Mouse (Mus musculus) kidney, embryonic 15.5 days (tissue): ENCODE measurements around the gene Ush2a. TPM values are rescaled to one million over a fixed set of nuclear protein-coding genes. Genes with fewer than 3 reads are reported as not detected.

Experiments used
- ATAC-seq: fragments of 200-750 bp; cut with Nextera tagmentation; replicated peaks from 2 replicates; pipeline ENCODE4 v1.8.0; 2017; ENCODE audit warnings: moderate TSS enrichment; ENCODE audit not compliant: low FRiP score
- H3K27ac ChIP-seq: fragments of 300-500 bp; sonication (generic); 2 replicates; pipeline ENCODE4 v1.5.1; 2015; ENCODE audit warnings: mild to moderate bottlenecking, inconsistent platforms
- H3K27me3 ChIP-seq: fragments of 300-500 bp; sonication (generic); 2 replicates; pipeline ENCODE4 v1.6.1; 2015; ENCODE audit warnings: inconsistent platforms
- H3K36me3 ChIP-seq: fragments of 300-500 bp; sonication (generic); 2 replicates; pipeline ENCODE4 v1.6.1; 2015; ENCODE audit warnings: inconsistent platforms
- H3K4me1 ChIP-seq: fragments of 300-500 bp; sonication (generic); 2 replicates; pipeline ENCODE4 v1.6.1; 2015; ENCODE audit warnings: inconsistent platforms
- H3K4me2 ChIP-seq: fragments of 300-500 bp; sonication (generic); 2 replicates; pipeline ENCODE4 v1.6.1; 2015; ENCODE audit warnings: moderate library complexity, mild to moderate bottlenecking, inconsistent platforms
- H3K4me3 ChIP-seq: fragments of 300-500 bp; sonication (generic); replicated peaks from 2 replicates; pipeline ENCODE4 v1.5.1; 2015; ENCODE audit warnings: mild to moderate bottlenecking, inconsistent platforms
- H3K9ac ChIP-seq: fragments of 300-500 bp; sonication (generic); 2 replicates; pipeline ENCODE4 v1.6.1; 2015; ENCODE audit warnings: mild to moderate bottlenecking, inconsistent platforms
- H3K9me3 ChIP-seq: fragments of 300-500 bp; sonication (generic); replicated peaks from 2 replicates; pipeline ENCODE4 v1.6.1; 2016; ENCODE audit warnings: inconsistent platforms
- WGBS: fragments of 180-500 bp; shearing (Covaris S2); methylation state at CpG from one replicate; pipeline ENCODE4 v1.1.7; 2015; ENCODE audit warnings: mixed read lengths; 5-methylcytosine and 5-hydroxymethylcytosine counted together
- polyA plus RNA-seq: library from polyadenylated mRNA; unstranded; fragments of >200 nt; fragmentation: Nextera tagmentation; extraction: Ambion mirVana; gene quantifications from 2 replicates; pipeline ENCODE4 v1.2.1, GENCODE M21; 2015

The Ush2a gene
- polyA plus RNA-seq, 1 experiment from 2014 or later, result 0.01 TPM

GRCm38 (mm10) chr1:188830527-188831407 lies 568.9 kb downstream of the Ush2a start:
- 64% methylated on average over 11 of the region's 11 CpGs for WGBS
- ATAC-seq, result no peak

DNA sequence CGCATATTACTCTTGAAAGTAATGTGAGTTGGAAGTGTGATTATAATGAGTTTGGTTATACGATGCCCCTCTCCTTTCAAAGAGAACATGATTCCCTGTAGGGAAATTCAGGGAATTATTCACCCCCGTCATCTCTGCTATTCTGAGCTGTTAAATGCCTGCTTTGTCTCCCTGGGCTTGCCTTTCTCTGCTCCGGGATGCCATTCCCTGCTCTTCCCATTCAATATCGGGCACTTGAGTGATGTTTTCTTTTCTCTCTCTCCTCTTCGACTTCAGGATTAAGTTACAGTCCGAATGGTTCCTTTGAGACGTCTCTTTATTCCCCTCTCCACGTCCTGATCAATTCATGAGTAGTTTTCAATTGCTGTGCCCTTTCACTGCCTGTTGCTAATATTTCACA lies 572.1 kb downstream of the Ush2a start:
- no peak for ATAC-seq
- 17% methylated on average over 9 of the region's 9 CpGs for WGBS
- no peaks in the 10 kb centered on the region for H3K4me1 ChIP-seq
- H3K27ac ChIP-seq, result no peak overlapping the region
- H3K4me3 ChIP-seq, result no peak overlapping the region
- H3K36me3 ChIP-seq, result no peaks in the 10 kb centered on the region
- no peak overlapping the region for H3K4me2 ChIP-seq
- H3K27me3 ChIP-seq, result no peaks in the 10 kb centered on the region
- H3K9me3 ChIP-seq, result no peaks in the 10 kb centered on the region
- H3K9ac ChIP-seq, result no peak overlapping the region

More at GRCm38 (mm10) chr1:188830527-188831407, 568.9 kb downstream of the Ush2a start:
- Histone ChIP-seq H3K4me2 (no peak overlapping the region), H3K9me3 (no peaks in the 10 kb centered on the region), H3K27ac (no peak overlapping the region), H3K4me1 (no peaks in the 10 kb centered on the region), H3K9ac (no peak overlapping the region), H3K27me3 (no peaks in the 10 kb centered on the region), H3K4me3 (no peak overlapping the region), H3K36me3 (no peaks in the 10 kb centered on the region)

DNA sequence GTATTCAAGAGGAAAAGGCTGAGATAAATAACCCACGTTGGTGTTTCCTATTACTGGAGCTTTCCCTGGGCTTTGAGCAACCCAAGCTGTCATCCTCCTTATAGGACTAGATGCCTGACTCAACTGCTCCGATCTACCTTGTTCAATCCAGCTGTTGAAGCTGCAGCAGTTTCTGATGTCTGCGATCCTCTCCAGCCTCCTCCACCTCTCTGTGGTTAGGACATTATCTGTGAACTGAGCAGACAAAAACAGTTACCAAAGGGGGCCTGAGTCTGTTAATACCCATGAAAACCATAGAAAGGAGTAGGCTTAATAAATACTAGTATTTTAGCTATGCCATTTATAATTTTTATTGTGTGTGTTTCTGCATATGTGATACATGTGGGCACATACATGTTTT lies 572.9 kb downstream of the Ush2a start:
- Histone ChIP-seq H3K4me3 (no peak overlapping the region), H3K9ac (no peak overlapping the region), H3K9me3 (no peaks in the 10 kb centered on the region), H3K27me3 (no peaks in the 10 kb centered on the region), H3K4me2 (no peak overlapping the region), H3K27ac (no peak overlapping the region), H3K4me1 (no peaks in the 10 kb centered on the region), H3K36me3 (no peaks in the 10 kb centered on the region)
- WGBS, result 79% methylated on average over 3 of the region's 3 CpGs
- no peak for ATAC-seq

GRCm38 (mm10) chr1:188837613-188838295 lies 575.9 kb downstream of the Ush2a start:
- no peak for ATAC-seq
- no peaks in the 10 kb centered on the region for H3K27me3 ChIP-seq
- no peak overlapping the region for H3K9ac ChIP-seq
- no peak overlapping the region for H3K4me2 ChIP-seq
- no peaks in the 10 kb centered on the region for H3K4me1 ChIP-seq
- 90% methylated on average over 5 of the region's 5 CpGs for WGBS
- H3K4me3 ChIP-seq, result no peak overlapping the region
- H3K9me3 ChIP-seq, result no peaks in the 10 kb centered on the region
- H3K36me3 ChIP-seq, result no peaks in the 10 kb centered on the region
- no peak overlapping the region for H3K27ac ChIP-seq

DNA sequence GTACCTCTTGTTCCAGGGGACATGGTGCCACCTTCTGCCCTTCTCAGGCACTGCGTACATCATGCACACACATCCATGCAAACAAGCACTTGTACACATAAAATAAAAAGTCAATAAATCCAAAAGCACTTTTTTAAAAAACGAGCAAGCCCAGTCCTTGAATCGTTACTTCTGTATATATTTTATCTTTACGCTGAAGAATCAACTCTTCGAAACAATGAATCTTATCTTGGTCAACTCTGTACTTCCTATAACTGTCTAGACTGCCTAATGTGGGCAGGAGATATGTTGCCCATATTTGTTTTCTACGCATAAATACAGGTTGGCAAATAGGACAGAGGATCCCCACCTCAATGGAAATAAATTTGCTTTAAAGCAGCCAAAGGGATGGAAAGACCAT lies 585.4 kb downstream of the Ush2a start:
- Histone ChIP-seq H3K9me3 (no peaks in the 10 kb centered on the region), H3K4me3 (no peak overlapping the region), H3K36me3 (no peaks in the 10 kb centered on the region), H3K27me3 (no peaks in the 10 kb centered on the region), H3K4me2 (no peak overlapping the region), H3K27ac (no peak overlapping the region), H3K9ac (no peak overlapping the region), H3K4me1 (no peaks in the 10 kb centered on the region)
- WGBS, result 94% methylated on average over 6 of the region's 6 CpGs
- ATAC-seq, result no peak

DNA sequence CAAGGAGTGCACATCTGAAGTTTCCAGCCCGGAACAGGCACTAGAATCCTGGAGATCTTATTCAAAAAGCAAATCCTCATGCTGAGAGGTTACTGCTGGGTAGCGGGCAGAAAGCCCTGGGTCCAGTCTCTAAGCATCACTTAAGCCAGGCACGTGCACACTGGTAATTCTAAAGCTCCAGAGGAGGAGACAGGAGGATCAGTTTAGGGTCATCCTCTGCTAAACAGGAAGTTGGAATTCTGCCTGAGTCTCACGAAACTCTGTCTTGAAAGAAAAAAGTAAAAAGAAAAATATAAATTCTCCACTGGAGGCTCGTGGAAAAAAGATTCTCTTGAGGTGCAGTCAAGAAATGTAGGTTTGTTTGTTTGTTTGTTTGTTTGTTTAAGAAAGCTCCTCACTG lies 591.0 kb downstream of the Ush2a start:
- no peaks in the 10 kb centered on the region for H3K36me3 ChIP-seq
- no peaks in the 10 kb centered on the region for H3K27me3 ChIP-seq
- no peak overlapping the region for H3K4me3 ChIP-seq
- H3K9me3 ChIP-seq, result no peaks in the 10 kb centered on the region
- WGBS, result 75% methylated on average over 5 of the region's 5 CpGs
- no peak for ATAC-seq
- no peak overlapping the region for H3K27ac ChIP-seq
- H3K4me2 ChIP-seq, result no peak overlapping the region
- no peaks in the 10 kb centered on the region for H3K4me1 ChIP-seq
- H3K9ac ChIP-seq, result no peak overlapping the region

DNA sequence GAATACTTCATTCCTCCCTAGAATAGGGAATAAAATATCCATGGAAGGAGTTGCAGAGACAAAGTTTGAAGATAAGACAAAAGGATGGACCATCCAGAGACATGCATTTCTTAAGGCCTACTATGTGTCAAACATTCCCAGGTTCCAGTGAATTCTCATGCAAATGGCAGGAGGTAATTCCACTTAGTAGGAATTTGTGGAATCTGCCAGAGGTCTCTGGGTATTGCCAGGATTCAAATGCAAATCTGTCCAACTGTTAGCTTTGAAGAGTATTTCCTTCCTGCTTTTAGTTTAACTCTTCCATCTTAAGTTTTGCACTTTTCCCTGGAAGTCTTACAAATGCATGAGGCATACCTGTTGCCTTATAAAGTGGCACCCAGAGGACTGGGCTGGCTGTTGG lies 592.4 kb downstream of the Ush2a start:
- Histone ChIP-seq H3K9me3 (no peaks in the 10 kb centered on the region), H3K27ac (no peak overlapping the region), H3K4me3 (no peak overlapping the region), H3K4me1 (no peaks in the 10 kb centered on the region), H3K4me2 (no peak overlapping the region), H3K36me3 (no peaks in the 10 kb centered on the region), H3K9ac (no peak overlapping the region), H3K27me3 (no peaks in the 10 kb centered on the region)
- no peak for ATAC-seq

- ATAC-seq, result no peak
- H3K4me2 ChIP-seq, result no peak overlapping the region
- H3K27me3 ChIP-seq, result no peaks in the 10 kb centered on the region
- H3K4me1 ChIP-seq, result no peaks in the 10 kb centered on the region
- no peaks in the 10 kb centered on the region for H3K9me3 ChIP-seq
- no peak overlapping the region for H3K4me3 ChIP-seq
- WGBS, result 97% methylated on average over 2 of the region's 2 CpGs
- no peaks in the 10 kb centered on the region for H3K36me3 ChIP-seq
- no peak overlapping the region for H3K27ac ChIP-seq
- H3K9ac ChIP-seq, result no peak overlapping the region
Measured at GRCm38 (mm10) chr1:188855034-188855433, 593.2 kb downstream of the Ush2a start.

- Histone ChIP-seq H3K4me3 (no peak overlapping the region), H3K4me1 (no peaks in the 10 kb centered on the region), H3K36me3 (no peaks in the 10 kb centered on the region), H3K9ac (no peak overlapping the region), H3K27me3 (no peaks in the 10 kb centered on the region), H3K9me3 (no peaks in the 10 kb centered on the region), H3K27ac (no peak overlapping the region), H3K4me2 (no peak overlapping the region)
- no peak for ATAC-seq
- WGBS, result 74% methylated on average over 5 of the region's 5 CpGs
Measured at GRCm38 (mm10) chr1:188859718-188860117, 597.9 kb downstream of the Ush2a start.

- no peak overlapping the region for H3K27ac ChIP-seq
- H3K9ac ChIP-seq, result no peak overlapping the region
- H3K9me3 ChIP-seq, result no peaks in the 10 kb centered on the region
- no peak for ATAC-seq
- no peaks in the 10 kb centered on the region for H3K36me3 ChIP-seq
- no peaks in the 10 kb centered on the region for H3K4me1 ChIP-seq
- WGBS, result 26% methylated on average over 5 of the region's 5 CpGs
- H3K27me3 ChIP-seq, result no peaks in the 10 kb centered on the region
- H3K4me2 ChIP-seq, result 0 out of 2 replicates have a peak overlapping the region, but pooled peaks have one; percentile 6
- no peak overlapping the region for H3K4me3 ChIP-seq
Measured at GRCm38 (mm10) chr1:188865881-188866280, 604.1 kb downstream of the Ush2a start.

GRCm38 (mm10) chr1:188866515-188866914 lies 604.7 kb downstream of the Ush2a start:
- H3K27ac ChIP-seq, result no peak overlapping the region
- no peaks in the 10 kb centered on the region for H3K27me3 ChIP-seq
- no peak for ATAC-seq
- no peaks in the 10 kb centered on the region for H3K36me3 ChIP-seq
- WGBS, result 55% methylated on average over 11 of the region's 11 CpGs
- H3K4me1 ChIP-seq, result no peaks in the 10 kb centered on the region
- H3K9ac ChIP-seq, result no peak overlapping the region
- peak overlapping the region; percentile 6; the same call in 1 of the 2 replicates for H3K4me2 ChIP-seq
- no peak overlapping the region for H3K4me3 ChIP-seq
- no peaks in the 10 kb centered on the region for H3K9me3 ChIP-seq

- H3K9ac ChIP-seq, result no peak overlapping the region
- H3K27ac ChIP-seq, result no peak overlapping the region
- H3K4me1 ChIP-seq, result no peaks in the 10 kb centered on the region
- WGBS, result 91% methylated on average over 4 of the region's 4 CpGs
- no peak overlapping the region for H3K4me3 ChIP-seq
- H3K36me3 ChIP-seq, result no peaks in the 10 kb centered on the region
- H3K4me2 ChIP-seq, result no peak overlapping the region
- no peaks in the 10 kb centered on the region for H3K27me3 ChIP-seq
- no peak for ATAC-seq
- H3K9me3 ChIP-seq, result no peaks in the 10 kb centered on the region
Measured at GRCm38 (mm10) chr1:188878531-188879055, 616.8 kb downstream of the Ush2a start.
